Mouse (Mus musculus) ES-E14 (cell line): ENCODE results near the gene Nktr. TPM values are rescaled to one million over a fixed set of nuclear protein-coding genes. Genes with fewer than 3 reads are reported as not detected.
A peak's percentile ranks its signal among the peaks of the same experiment; 100 is the strongest.

ENCODE experiments used
- DNase-seq: peaks from one replicate; pipeline ENCODE4 v3.0.0-alpha.2; 2013; ENCODE audit warnings: low read depth, low spot score
- H3K27ac ChIP-seq: 2 replicates; pipeline ENCODE4 v1.5.1; 2012; ENCODE audit warnings: low read depth, mild to moderate bottlenecking, low read length, moderate library complexity, mixed read lengths; ENCODE audit not compliant: poor library complexity, insufficient read depth, severe bottlenecking
- H3K36me3 ChIP-seq: 2 replicates; pipeline ENCODE4 v1.6.1; 2012; ENCODE audit warnings: mild to moderate bottlenecking, low read length, moderate library complexity, mixed read lengths; ENCODE audit not compliant: control insufficient read depth, poor library complexity, insufficient read depth, severe bottlenecking
- H3K4me1 ChIP-seq, 2 experiments: fragments of 150-350 bp in 1 of 2; sonication (generic) in 1 of 2; 2 replicates each; pipeline ENCODE4 v1.6.1; 2012; ENCODE audit warnings: low read length in 2 of 2, mild to moderate bottlenecking in 1 of 2, mixed read lengths in 1 of 2; ENCODE audit not compliant: control insufficient read depth in 2 of 2, insufficient read depth in 2 of 2, poor library complexity in 1 of 2
- H3K4me3 ChIP-seq, 2 experiments: fragments of 150-350 bp in 1 of 2; sonication (generic) in 1 of 2; 2 replicates each; pipeline ENCODE4 v1.5.1; 2012; ENCODE audit warnings: low read length in 2 of 2, low read depth in 1 of 2, mild to moderate bottlenecking in 1 of 2, mixed read lengths in 1 of 2; ENCODE audit not compliant: insufficient read depth in 1 of 2, poor library complexity in 1 of 2, severe bottlenecking in 1 of 2
- H3K9ac ChIP-seq: 2 replicates; pipeline ENCODE4 v1.6.1; 2012; ENCODE audit warnings: low read depth, mild to moderate bottlenecking, low read length, mixed read lengths; ENCODE audit not compliant: poor library complexity, insufficient read depth, severe bottlenecking
- H3K9me3 ChIP-seq: fragments of 150-350 bp; sonication (generic); 2 replicates; pipeline ENCODE4 v1.6.1; 2012; ENCODE audit warnings: low read depth, mild to moderate bottlenecking, low read length; ENCODE audit not compliant: control insufficient read depth, insufficient read depth
- CHD2 ChIP-seq: IDR thresholded peaks from 2 replicates; pipeline ENCODE4 v1.6.1; 2014; ENCODE audit warnings: mild to moderate bottlenecking, low read depth, low read length, inconsistent platforms
- HCFC1 ChIP-seq: IDR thresholded peaks from 2 replicates; pipeline ENCODE4 v1.6.1; 2012; ENCODE audit warnings: low read length, inconsistent platforms, borderline replicate concordance; ENCODE audit not compliant: insufficient read depth
- MAFK ChIP-seq: IDR thresholded peaks from 2 replicates; pipeline ENCODE4 v1.6.1; 2014; ENCODE audit warnings: mild to moderate bottlenecking, low read depth, low read length, inconsistent platforms; ENCODE audit not compliant: insufficient read depth
- ZC3H11A ChIP-seq: IDR thresholded peaks from 2 replicates; pipeline ENCODE4 v1.6.1; 2012; ENCODE audit warnings: low read depth, mild to moderate bottlenecking, inconsistent platforms, low read length, borderline replicate concordance
- ZNF384 ChIP-seq: IDR thresholded peaks from 2 replicates; pipeline ENCODE4 v1.6.1; 2012; ENCODE audit warnings: low read depth, low read length, inconsistent platforms
- in situ Hi-C, 2 experiments: fragments of 600-800 bp; cut with MboI; formaldehyde crosslinking; loops; one replicate each; pipeline ENCODE4 v1.15.1; 2025; ENCODE audit warnings: low sequenced_read_pairs in 2 of 2, inconsistent platforms in 1 of 2; ENCODE audit not compliant: unreplicated experiment in 2 of 2
- total RNA-seq: library from RNA; depleted of rRNA; stranded (reverse); fragments of 300-350 nt; gene quantifications from 2 replicates; pipeline ENCODE4 v1.2.3, GENCODE M21; 2012

Gene Nktr
- total RNA-seq, 1 experiment = 69.6 TPM

GRCm38 (mm10) chr9:121759091-121760081, 40.4 kb downstream of the Nktr start, which contains the start of gene Zfp651:
Gene Zfp651, plus strand, starts transcription at chr9:121759330.
- no peak within 1 kb of the TSS for H3K27ac ChIP-seq

GRCm38 (mm10) chr9:121760271-121761090, 41.5 kb downstream of the Nktr start:
- Histone ChIP-seq H3K27ac (peak overlapping the region; percentile 7; the same call in 1 of the 2 replicates), H3K9me3 (no peaks in the 10 kb centered on the region), H3K4me3 (peak overlapping the region; percentile 73 to 77), H3K36me3 (peaks cover 9% of the 10 kb centered on the region), H3K9ac (peak overlapping the region; percentile 84), H3K4me1 (peaks cover 0 to 29% of the 10 kb centered on the region in 2 experiments; a peak in 2 of 4 replicates)
- no peak for TF ChIP-seq MAFK
- no peak for TF ChIP-seq ZNF384
- no peak for TF ChIP-seq HCFC1
- no peak for TF ChIP-seq ZC3H11A
- no peak for TF ChIP-seq CHD2
- in situ Hi-C loops = no loop called here
- no peak for DNase-seq

More at GRCm38 (mm10) chr9:121759091-121760081, 40.4 kb downstream of the Nktr start, which contains the start of gene Zfp651:
- in situ Hi-C loops = no loop called here
- no peak for DNase-seq
- peaks cover 0 to 24% of the 10 kb centered on the region in 2 experiments; a peak in 2 of 4 replicates for H3K4me1 ChIP-seq
- TF ChIP-seq ZNF384 (no peak), CHD2 (no peak), ZC3H11A (no peak), HCFC1 (no peak), MAFK (no peak)
- H3K9ac ChIP-seq = peak within 1 kb of the TSS; percentile 84
- H3K9me3 ChIP-seq = no peaks in the 10 kb centered on the region
- peaks cover 10% of the 10 kb centered on the region for H3K36me3 ChIP-seq
- peak within 1 kb of the TSS; percentile 77 to 92 for H3K4me3 ChIP-seq

- Histone ChIP-seq H3K27ac (no peak overlapping the region), H3K4me1 (peaks cover 0 to 29% of the 10 kb centered on the region in 2 experiments; a peak in 2 of 4 replicates), H3K9ac (peak overlapping the region; percentile 84), H3K4me3 (peak overlapping the region; percentile 73 to 77; a peak in 3 of 4 replicates), H3K9me3 (no peaks in the 10 kb centered on the region), H3K36me3 (peaks cover 7% of the 10 kb centered on the region)
- in situ Hi-C loops = no loop called here
- no peak for TF ChIP-seq ZC3H11A
- TF ChIP-seq CHD2 = no peak
- TF ChIP-seq MAFK = no peak
- TF ChIP-seq HCFC1 = no peak
- no peak for TF ChIP-seq ZNF384
- DNase-seq = no peak
Measured at GRCm38 (mm10) chr9:121761091-121761665, 42.2 kb downstream of the Nktr start.

- H3K9ac ChIP-seq = no peak overlapping the region
- H3K4me3 ChIP-seq = no peak overlapping the region
- in situ Hi-C loops = no loop called here
- peaks cover 0 to 29% of the 10 kb centered on the region in 2 experiments; a peak in 2 of 4 replicates for H3K4me1 ChIP-seq
- H3K9me3 ChIP-seq = no peaks in the 10 kb centered on the region
- no peak for TF ChIP-seq CHD2
- TF ChIP-seq ZC3H11A = no peak
- TF ChIP-seq MAFK = no peak
- no peak for TF ChIP-seq ZNF384
- no peak for TF ChIP-seq HCFC1
- DNase-seq = no peak
- no peak overlapping the region for H3K27ac ChIP-seq
- peaks cover 4% of the 10 kb centered on the region for H3K36me3 ChIP-seq
Measured at GRCm38 (mm10) chr9:121761787-121762186, 42.8 kb downstream of the Nktr start.
